Mouse (Mus musculus) layer of hippocampus, adult 11-12 months (tissue): ENCODE results near the gene Cdh5.
A peak's percentile ranks its signal among the peaks of the same experiment; 100 is the strongest.
"Not testable (repeated sequence)": the region's sequence is repeated elsewhere in the genome, so short reads cannot be mapped to it uniquely, and the experiment has no call there.

Source experiments
- DNase-seq: peaks from one replicate; pipeline ENCODE4 v3.0.0; 2022; ENCODE audit warnings: low spot score

Gene Cdh5

DNA sequence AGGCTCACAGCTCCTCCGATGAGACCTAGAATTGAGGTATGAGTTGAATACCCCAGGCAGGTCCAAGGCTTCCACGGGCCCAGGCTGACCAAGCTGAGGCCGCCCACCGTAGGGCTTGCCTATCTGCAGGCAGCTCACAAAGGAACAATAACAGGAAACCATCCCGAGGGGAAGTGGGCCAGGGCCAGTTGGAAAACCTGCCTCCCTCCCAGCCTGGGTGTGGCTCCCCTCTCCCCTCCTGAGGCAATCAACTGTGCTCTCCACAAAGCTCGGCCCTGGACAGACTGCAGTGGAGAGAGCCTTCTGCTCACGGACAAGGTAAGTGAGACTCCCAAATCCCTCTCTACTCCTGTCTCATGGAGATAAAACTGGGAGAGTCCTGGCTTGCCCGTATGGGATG, at the start of gene Cdh5:
Cdh5 (plus strand) TSS at position 211 of the 400 bp plus-strand sequence.
- no peak for DNase-seq

DNA sequence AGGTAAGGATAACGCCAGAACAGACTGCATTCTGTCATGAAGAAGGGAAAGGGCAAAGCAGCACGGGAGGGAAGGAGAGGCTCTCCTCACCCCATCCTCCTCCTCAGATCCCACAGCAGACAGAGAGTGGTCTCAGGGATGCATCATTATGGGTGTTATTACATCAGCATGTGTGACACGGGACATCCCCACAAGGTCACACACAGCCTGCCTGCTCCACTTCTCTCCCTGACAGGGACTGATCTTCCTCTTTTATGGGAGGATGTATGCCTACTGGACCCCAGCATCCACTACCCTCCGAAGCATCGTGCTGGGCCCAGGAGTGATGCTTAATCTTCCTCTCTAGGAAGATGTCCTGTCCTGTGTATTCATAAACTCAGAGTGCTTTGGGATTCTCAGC, 41.5 kb upstream of the Cdh5 start:
- DNase-seq, result no peak

DNA sequence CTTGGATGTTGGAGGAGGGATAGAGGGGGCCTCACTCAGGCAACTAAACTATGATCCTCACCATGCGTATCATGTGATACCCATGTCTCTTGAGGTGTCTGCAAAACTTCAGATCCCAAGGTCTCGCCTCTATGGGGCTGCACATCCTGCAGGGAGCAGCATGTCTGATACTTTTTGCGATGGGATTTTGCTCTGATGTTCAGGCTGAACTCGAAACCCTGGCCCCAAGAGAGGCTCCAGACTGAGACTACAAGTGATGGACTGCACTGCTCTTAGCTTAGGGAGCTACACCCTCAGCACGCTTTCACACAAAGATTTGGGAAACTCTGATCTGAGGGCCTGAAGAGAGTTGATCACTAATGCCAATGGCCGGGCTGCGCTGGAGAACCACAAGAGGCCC, 41.0 kb upstream of the Cdh5 start:
- DNase-seq, result no peak

DNA sequence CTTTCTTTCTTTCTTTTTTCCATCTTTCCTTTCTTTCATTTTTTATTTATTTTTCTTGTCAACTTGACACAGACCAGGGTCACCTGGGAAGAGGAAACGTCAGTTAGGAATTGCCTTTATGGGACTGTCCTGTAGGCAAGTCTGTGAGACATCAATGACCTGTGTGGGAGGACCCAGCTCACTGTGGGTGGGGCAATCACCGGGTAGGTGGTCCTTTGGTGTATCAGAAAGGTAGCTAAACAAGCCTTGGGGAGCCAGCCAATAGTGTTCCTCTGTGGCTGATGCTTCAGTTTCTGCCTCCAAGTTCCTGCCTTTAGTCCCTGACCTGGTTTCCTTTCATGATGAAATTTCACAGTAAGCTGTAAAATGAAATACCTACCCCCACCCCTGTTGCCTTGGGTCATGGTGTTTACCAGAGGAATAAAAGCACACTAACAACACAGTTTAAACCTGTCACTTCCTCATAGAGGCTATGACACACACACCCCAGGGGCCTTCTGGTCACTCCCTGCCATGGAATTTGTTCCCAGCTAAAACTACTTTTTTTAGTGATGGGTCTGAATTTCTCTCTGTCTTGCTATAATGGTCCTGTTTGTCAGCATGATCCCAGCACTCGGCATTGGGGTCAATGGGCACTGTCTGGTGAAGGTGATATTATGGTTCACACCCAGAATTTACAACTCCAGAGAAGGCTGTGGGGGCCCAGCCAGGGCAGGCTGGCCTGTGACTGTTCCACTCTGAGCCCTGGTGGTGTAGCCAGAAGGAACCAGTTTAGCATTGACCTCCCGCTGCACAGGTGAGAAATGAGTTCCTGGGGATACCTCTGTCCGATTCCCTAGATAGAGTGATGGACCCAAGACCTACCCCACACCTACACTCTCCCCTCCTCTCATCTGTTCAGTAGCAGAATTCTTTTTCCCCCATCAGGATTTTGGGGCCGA, 40.1 kb upstream of the Cdh5 start:
- DNase-seq, result no peak

DNA sequence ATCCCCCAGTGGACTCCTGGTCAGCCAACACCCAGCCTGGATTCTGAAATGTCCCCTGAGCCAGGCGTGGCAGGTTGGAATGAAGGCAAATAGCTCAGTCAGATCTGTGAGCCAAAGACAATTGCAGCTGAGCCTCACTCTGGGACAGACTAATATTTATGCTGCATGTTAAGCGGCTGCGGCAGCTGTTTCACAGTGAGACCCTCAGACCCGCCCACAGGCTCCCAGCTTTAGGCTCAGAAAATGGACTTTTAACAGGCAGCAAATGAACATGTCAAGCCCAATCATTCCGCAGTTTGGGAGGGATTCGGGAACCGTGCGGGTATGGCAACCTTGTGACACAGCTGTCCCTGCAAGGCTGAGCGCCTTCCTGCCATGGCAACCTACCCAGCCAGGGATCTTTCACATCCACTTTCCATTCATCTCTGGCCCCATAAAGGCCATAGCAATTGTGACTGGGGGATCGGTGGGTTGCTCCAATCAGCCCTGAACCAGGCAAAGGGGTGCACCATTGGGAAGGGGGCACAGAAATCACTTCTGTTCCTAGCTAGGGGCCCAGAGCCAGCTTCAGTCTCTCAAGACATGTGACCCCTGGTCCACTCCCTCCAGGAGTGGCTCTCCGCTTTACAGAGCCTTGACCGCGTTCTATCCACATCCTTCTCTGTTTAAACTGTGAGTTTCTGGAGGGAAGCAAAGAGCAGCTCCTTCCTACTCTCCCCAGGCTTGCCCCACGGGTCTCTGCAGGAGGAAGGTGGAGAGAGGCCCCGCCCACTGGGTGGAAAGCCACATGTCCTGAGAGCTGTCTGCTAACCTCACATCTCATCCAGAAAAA, 39.2 kb upstream of the Cdh5 start:
- DNase-seq, result no peak

DNA sequence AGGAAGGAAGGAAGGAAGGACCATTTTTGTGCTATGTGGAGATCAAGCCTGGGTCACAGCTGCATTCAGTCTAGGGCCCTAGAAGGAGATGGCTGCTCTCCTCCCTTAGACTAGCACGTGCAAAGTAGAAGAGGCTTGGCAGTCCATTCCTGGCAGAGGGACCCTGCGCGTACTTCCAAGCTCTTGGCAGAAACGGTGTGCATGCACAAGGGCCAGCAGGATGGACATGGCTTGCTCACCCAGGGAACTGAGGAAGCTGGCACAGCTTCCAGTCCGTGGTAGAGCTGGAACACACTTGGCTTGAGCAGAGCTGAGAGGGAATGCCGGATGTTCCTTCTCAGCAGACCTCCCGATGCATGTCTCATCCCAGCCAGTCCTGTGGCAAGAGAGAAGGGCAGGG, 36.2 kb upstream of the Cdh5 start:
- no peak for DNase-seq

DNA sequence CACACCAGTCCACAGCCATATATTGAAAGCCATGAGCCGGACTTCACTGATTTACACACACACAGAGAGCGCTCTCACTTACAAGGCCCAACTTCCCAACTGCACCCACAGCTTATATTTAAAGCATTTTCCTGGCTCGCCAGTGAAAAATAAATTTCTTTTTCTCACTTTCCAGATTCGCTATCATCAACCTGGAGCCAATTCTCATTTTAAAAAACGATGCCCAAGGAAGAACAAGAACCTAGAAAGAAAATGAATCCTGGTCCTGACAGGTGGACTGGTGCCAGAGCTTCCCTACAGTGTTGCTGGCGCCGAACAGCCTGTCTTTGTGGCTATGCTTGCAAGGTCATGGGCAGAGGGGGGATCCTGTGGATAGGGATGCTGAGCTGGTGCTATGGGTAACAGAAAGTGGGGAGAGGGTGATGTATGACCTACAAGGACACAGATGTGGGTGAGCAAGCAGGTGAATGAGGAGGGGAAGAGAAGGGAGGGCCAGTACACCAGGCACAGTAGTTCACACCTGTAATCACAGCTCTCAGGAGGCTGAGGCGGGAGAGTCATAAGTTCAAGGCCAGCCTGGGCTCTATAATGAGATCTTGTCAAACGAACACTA, 35.4 kb upstream of the Cdh5 start:
- no peak for DNase-seq

DNA sequence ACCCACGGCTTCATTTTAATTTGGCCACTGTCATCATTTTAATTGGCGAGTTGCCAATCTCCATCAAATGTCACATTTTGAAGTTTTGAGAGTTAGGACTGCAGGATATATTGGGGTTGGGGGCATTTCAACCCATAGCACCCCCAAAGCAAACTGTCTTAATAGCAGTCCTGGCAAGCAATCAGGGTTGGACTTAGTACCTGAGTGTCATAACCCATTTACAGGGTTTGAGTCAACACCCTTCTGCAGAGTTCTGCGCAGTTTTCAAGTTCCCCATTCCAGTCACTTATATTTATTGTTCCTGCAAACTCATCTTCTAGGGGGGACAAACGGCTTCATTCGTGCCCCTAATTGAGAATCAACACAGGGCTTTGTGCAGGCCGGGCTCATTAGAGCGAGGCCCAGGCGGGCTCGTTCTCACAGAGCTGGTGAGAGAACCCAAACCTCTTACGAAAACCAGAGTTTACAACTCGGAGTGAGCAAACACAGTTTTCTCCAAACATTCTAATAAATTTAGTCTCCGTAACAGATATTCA, 34.0 kb upstream of the Cdh5 start:
- no peak for DNase-seq

DNA sequence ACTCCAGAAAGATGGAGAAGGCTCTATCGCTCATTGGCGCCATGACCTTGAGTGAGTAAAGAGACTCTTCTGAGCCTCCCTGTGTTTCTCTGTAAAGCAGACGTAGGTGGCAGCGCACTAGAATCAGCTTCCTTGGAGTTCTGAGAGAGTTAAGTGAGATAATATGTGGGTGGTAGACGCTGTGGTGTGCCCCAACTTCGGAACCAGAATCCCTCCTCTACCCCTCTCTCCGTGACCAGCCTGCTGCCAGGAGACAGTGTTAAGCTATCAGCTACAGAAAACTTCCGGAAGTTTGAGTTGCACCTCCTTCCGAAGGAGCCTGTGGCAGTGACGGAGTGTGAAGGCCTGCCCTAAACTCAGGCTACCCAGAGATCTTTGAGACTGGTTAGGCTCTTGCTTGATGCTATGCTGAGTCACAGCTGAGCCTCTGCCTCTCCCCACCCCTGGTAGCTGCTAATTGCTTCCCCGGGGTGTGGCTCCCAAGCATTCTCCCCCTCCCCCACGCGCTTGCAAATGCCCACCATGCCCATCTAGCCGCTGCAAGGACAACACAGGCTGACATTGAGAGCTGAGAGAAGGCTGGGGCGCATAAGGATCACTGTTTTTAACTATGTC, 32.9 kb upstream of the Cdh5 start:
- DNase-seq, result no peak

DNA sequence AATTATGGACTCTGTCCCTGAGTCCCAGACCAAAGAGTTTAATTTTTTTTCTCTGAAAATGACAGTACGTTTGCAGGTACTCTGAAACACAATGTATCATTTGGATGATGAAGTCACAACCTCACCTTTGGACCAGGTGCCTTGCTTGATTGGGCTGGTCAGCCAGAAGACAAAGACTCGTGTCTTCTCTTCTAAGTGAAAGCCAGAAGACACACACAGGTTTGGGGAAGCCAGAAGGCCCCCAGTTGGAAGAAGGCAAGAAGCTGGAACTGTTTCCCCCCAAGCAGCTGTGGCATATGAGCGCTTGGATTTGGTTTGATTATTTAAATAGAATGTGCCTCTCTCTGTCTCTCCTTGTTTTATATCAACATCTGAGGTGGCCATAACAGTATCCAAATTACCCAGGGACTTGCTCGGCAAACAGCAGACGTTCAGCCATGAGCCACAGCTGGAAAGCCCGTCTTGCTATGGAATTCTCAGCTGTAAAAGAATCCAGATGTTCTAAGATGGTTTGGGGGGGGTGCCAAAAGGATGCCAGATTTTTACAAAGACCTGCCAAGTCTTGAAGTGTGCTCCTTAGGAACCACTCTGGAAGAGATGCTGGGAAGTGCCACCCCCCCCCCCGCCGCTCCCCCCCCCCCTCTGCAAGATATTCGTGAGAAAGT, 31.1 kb upstream of the Cdh5 start:
- not testable (repeated sequence) for DNase-seq

DNA sequence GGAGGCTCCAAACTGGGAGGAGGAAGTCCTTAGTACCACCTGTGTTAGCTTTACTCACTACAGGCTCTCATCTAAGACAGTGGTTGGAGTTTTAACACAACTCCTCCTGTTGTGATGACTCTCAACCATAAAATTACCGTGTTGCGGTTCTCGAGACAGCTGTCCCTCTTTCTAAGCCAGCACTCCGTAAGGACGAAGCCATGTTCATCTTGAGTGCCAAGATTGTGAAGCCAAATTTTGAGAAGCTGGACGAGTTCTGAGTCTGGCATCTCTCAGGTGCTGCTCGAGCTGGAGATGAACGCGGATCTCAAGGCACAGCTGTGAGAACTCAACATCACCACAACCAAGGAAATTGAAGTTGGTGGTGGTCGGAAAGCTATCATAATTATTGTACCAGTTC, 30.5 kb upstream of the Cdh5 start:
- DNase-seq, result no peak

DNA sequence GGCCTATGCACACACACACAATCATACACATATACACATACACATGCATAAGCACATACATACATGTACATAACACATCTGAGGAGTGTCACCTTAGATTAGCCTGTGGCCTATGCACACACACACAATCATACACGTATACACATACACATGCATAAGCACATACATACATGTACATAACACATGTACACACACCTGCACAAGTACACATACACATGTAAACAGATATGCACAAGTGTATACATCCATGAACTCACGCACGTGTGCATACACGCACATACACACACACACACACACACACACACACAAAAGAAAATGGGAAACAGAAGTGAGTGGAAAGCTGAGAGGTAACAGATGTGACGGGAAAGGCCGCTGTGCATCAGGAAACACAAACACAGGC, 26.3 kb upstream of the Cdh5 start:
- DNase-seq, result no peak

DNA sequence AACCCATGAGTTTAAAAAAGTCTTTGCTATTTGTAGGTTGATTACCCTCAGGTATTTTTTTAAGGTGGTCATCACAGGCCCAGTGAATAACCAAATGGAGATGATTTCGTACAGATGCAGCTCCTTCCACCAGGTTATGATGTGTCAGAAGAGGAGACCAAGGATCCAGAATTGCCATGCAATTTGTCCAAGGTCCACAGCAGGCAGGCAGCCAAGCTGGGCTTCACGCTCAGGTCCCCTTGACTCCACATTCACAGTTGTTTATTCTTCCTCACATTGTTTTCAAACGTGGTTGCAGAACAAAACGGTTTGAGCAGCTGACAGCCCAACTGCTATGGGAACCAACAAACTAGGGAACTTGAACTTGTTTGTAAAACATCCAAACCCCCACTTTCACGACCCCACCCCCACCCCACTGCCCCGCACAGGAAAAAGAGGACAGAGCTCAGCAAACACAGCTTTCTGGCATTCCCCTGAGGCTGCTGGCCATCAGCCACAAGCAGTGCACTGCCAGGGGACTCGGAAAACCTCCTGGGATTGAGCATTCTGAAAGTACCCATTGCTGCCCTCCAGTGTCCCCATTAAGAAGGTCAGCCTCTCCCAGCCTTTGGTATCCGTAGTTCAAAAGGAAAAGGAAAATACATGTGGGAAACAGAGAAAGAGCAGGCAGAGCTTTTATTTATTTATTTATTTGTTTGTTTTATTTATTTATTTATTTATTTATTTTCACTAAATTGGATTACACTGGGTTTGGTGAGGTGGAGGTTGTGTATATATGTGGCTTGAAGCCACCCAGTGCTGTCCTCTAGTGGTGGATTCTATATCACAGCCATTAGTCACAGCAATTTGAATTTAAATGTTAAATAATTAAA, 24.6 kb upstream of the Cdh5 start:
- peak; percentile 64 for DNase-seq

DNA sequence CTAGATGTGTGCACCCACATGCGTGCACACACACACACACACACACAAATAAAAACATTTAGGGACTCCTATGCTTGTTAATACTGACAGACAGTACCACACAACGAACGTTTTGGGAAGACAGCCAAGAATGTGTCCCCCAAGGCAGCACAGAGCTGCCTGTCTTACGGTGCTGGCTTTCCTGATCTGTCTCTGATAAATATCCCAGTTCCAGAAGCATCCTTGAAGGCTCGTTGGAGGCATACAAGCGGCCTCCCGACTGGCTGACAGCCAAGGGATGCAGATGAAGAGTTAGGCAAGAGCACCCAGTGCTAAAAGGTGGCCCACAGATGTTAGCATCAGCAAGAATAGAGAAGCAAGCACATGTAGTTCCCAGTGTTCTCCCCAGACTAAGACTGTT, 23.3 kb upstream of the Cdh5 start:
- no peak for DNase-seq

DNA sequence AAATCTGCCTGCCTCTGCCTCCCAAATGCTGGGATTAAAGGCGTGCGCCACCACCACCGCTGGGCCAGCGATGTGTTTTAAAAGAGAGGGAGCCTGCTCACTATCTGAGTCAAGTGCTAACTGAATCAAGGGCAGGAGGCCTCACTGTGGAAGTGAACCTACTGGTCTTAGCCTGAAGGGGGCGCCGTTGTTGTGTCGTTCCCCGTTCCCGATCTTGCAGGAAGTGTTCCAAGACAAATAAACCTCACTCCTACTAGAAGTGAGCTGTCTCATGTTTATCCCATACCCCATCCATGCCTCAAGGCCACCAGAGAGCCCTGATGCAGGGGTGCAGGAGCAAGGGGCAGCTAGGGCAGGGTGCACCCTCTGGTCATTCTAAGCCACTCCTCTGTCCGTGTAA, 16.1 kb upstream of the Cdh5 start:
- DNase-seq, result no peak

DNA sequence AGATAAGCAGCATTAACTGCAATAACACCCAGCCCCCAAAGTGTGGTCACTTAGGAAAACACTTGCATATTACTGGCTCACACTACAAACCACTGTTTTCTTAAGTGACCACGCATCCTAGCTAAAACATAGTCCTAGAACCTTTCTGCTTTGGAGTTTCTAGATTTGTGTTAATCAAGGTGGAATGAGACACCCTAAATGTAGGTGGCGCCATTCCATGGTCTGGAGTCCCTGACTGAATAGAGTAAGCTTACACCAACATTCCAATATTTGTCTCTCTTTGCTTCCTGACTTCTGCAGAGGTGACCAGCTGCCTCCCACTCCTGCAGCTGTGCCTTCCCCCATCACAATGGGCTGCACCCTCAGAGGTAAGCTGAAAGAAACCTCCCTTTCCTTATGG, 14.8 kb upstream of the Cdh5 start:
- DNase-seq, result no peak

DNA sequence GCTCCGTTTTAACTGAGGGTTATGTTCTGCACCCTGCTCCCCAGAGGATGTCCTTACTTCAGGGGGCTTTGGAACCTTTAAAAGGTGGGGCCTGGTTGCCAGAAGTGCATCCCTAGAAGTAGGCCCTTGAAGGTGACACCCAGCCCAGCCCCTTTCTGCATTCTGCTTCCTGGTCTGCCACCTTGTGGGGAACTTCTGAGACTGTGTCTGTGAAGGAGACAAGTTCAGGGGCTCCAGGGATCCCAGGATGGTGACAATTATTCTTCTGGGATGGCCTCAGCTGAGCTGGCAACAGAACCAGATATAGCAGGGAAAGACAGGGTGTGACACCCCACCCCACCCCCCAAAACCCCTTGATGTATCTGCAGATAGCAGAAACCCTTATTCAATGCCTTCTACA, 14.3 kb upstream of the Cdh5 start:
- DNase-seq, result no peak

DNA sequence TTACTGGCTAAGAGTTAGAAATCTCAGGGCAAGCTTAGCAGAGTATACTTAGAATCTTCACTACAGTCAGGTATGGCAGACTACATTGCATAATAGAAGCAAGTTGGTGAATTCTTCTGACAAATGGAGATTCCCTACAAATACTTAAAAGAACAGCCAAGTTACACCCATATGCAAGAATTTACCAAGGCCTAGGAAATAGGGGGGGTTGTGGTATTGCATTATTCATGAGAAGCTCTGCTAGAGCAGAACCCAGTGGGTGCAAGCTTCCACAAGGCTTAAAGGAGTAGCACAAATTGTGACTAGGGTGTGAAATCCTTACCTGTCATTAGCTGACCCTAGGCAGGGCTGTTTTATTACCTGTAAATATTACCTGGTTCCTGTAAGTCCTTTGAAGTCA, 13.5 kb upstream of the Cdh5 start:
- not testable (repeated sequence) for DNase-seq

DNA sequence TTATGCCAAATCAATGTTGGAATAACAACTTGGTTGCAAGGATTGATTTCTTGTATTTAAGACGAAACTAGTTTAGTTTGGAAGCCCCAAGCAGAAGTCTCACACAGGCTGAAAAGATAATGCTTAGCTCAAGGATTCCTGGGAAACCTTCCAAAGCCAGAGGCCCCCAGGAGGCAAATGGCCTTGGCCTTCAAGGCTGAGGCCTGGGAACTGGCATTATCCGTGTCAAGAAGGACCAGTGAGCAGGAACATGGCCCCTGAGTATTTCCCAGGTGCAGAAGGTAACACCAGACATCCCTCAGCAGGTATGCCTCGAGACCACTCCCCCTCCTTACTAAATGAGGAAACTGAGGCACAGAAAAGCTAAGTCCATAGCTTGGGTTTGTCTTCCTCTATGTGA, 12.5 kb upstream of the Cdh5 start:
- DNase-seq, result no peak
